Mouse (Mus musculus) embryonic facial prominence, embryonic 10.5 days (tissue): ENCODE data around the gene Il24. TPM values are rescaled to one million over a fixed set of nuclear protein-coding genes. Genes with fewer than 3 reads are reported as not detected.

ENCODE experiments used
- DNase-seq: peaks from one replicate; pipeline ENCODE4 v3.0.0-alpha.2; 2017; ENCODE audit warnings: low spot score
- H3K27ac ChIP-seq: fragments of 300-500 bp; sonication (generic); replicated peaks from 2 replicates; pipeline ENCODE4 v1.5.1; 2016; ENCODE audit warnings: mild to moderate bottlenecking
- H3K27me3 ChIP-seq: fragments of 300-500 bp; sonication (generic); replicated peaks from 2 replicates; pipeline ENCODE4 v1.6.1; 2016; ENCODE audit warnings: low read depth, mild to moderate bottlenecking; ENCODE audit not compliant: poor library complexity, severe bottlenecking
- H3K36me3 ChIP-seq: fragments of 300-500 bp; sonication (generic); replicated peaks from 2 replicates; pipeline ENCODE4 v1.6.1; 2016; ENCODE audit warnings: mild to moderate bottlenecking, moderate library complexity
- H3K4me1 ChIP-seq: fragments of 300-500 bp; sonication (generic); 2 replicates; pipeline ENCODE4 v1.6.1; 2016
- H3K4me3 ChIP-seq: fragments of 300-500 bp; sonication (generic); 2 replicates; pipeline ENCODE4 v1.5.1; 2016; ENCODE audit warnings: mild to moderate bottlenecking, moderate library complexity
- H3K9me3 ChIP-seq: fragments of 300-500 bp; sonication (generic); 2 replicates; pipeline ENCODE4 v1.6.1; 2016; ENCODE audit warnings: mild to moderate bottlenecking
- WGBS: fragments of 180-500 bp; shearing (Covaris S2); methylation state at CpG from one replicate; pipeline ENCODE4 v1.1.7; 2016; 5-methylcytosine and 5-hydroxymethylcytosine counted together
- polyA plus RNA-seq: library from polyadenylated mRNA; unstranded; fragments of >200 nt; fragmentation: Nextera tagmentation; extraction: Ambion mirVana; gene quantifications from 2 replicates; pipeline ENCODE4 v1.2.1, GENCODE M21; 2016

Il24 gene
- polyA plus RNA-seq, 1 experiment from 2014 or later = not detected

GRCm38 (mm10) chr1:130841621-130842020, 45.6 kb downstream of the Il24 start:
- WGBS = 92% methylated on average over 7 of the region's 7 CpGs
- DNase-seq = no peak
- H3K27me3 ChIP-seq = no peaks in the 10 kb centered on the region
- H3K4me3 ChIP-seq = no peak overlapping the region
- no peak overlapping the region for H3K27ac ChIP-seq
- no peaks in the 10 kb centered on the region for H3K36me3 ChIP-seq
- H3K9me3 ChIP-seq = no peaks in the 10 kb centered on the region
- H3K4me1 ChIP-seq = no peaks in the 10 kb centered on the region

- 87% methylated on average over 8 of the region's 8 CpGs for WGBS
- H3K36me3 ChIP-seq = no peaks in the 10 kb centered on the region
- DNase-seq = no peak
- no peaks in the 10 kb centered on the region for H3K4me1 ChIP-seq
- H3K27me3 ChIP-seq = no peaks in the 10 kb centered on the region
- H3K9me3 ChIP-seq = no peaks in the 10 kb centered on the region
- H3K27ac ChIP-seq = no peak overlapping the region
- no peak overlapping the region for H3K4me3 ChIP-seq
Measured at GRCm38 (mm10) chr1:130840599-130841379, 46.5 kb downstream of the Il24 start.

GRCm38 (mm10) chr1:130838288-130838687, 49.0 kb downstream of the Il24 start:
- no peaks in the 10 kb centered on the region for H3K4me1 ChIP-seq
- no peaks in the 10 kb centered on the region for H3K36me3 ChIP-seq
- no peak overlapping the region for H3K4me3 ChIP-seq
- 55% methylated on average over 6 of the region's 6 CpGs for WGBS
- DNase-seq = no peak
- H3K27me3 ChIP-seq = no peaks in the 10 kb centered on the region
- H3K27ac ChIP-seq = no peak overlapping the region
- no peaks in the 10 kb centered on the region for H3K9me3 ChIP-seq

- DNase-seq = no peak
- H3K9me3 ChIP-seq = no peaks in the 10 kb centered on the region
- no peak overlapping the region for H3K27ac ChIP-seq
- no peaks in the 10 kb centered on the region for H3K27me3 ChIP-seq
- H3K4me3 ChIP-seq = no peak overlapping the region
- no peaks in the 10 kb centered on the region for H3K36me3 ChIP-seq
- no peaks in the 10 kb centered on the region for H3K4me1 ChIP-seq
- WGBS = 89% methylated on average over 6 of the region's 6 CpGs
Measured at GRCm38 (mm10) chr1:130835161-130835936, 51.9 kb downstream of the Il24 start.

- WGBS = 80% methylated on average over 5 of the region's 5 CpGs
- no peak overlapping the region for H3K4me3 ChIP-seq
- no peak overlapping the region for H3K27ac ChIP-seq
- no peaks in the 10 kb centered on the region for H3K4me1 ChIP-seq
- no peaks in the 10 kb centered on the region for H3K36me3 ChIP-seq
- no peak for DNase-seq
- no peaks in the 10 kb centered on the region for H3K27me3 ChIP-seq
- H3K9me3 ChIP-seq = no peaks in the 10 kb centered on the region
Measured at GRCm38 (mm10) chr1:130832230-130833149, 54.8 kb downstream of the Il24 start.

Other genes starting within 250 kb of the Il24 start
- gene C4bp, start 225.8 kb downstream of the Il24 start, polyA plus RNA-seq = not detected in 2 replicates
- gene Gm29427, start 171.7 kb downstream of the Il24 start, polyA plus RNA-seq = not detected in 2 replicates
- gene Yod1, start 170.1 kb downstream of the Il24 start, polyA plus RNA-seq = 9.2 and 10.6 TPM in 2 replicates
- 4.2 and 4.6 TPM in 2 replicates for gene Pfkfb2, start 158.2 kb downstream of the Il24 start, polyA plus RNA-seq
- gene AA986860, start 155.5 kb downstream of the Il24 start, polyA plus RNA-seq = 0.47 and 0.72 TPM in 2 replicates
- not detected in 2 replicates for gene Fcamr, start 86.6 kb downstream of the Il24 start, polyA plus RNA-seq
- gene Pigr, start 60.8 kb downstream of the Il24 start, polyA plus RNA-seq = not detected in 2 replicates
- not detected in 2 replicates for gene Fcmr, start 21.8 kb downstream of the Il24 start, polyA plus RNA-seq
- not detected in 2 replicates for gene Il20, start 24.0 kb upstream of the Il24 start, polyA plus RNA-seq
- 0.21 and 0.39 TPM in 2 replicates for gene Il19, start 52.7 kb upstream of the Il24 start, polyA plus RNA-seq
- not detected in 2 replicates for gene Il10, start 132.4 kb upstream of the Il24 start, polyA plus RNA-seq
- 44.4 and 45.4 TPM in 2 replicates for gene Mapkapk2, start 210.4 kb upstream of the Il24 start, polyA plus RNA-seq